Mouse (Mus musculus): ENCODE data around the gene Tmco5.
"Not testable (repeated sequence)": the region's sequence is repeated elsewhere in the genome, so short reads cannot be mapped to it uniquely, and the experiment has no call there.

The Tmco5 gene

DNA sequence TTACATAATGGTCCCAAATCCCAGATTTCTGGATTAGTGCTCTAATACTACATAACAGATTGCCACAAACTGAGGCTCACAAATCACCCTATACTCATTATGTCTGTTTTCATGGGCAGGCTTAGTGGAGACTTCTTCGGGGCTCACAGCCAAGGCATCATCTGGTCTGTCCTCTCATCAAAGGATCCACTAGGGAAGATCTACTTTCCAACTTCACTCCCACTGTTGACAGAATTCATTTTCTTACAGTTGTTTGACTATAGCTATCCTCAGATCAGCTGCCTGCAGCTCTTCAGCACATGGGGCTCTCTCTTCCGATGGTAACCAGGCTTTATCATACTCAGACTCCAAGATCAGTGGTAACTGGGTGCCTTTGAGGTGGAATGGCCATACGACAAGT is 45.2 kb downstream of the Tmco5 start:
- DNase-seq, result no peak

DNA sequence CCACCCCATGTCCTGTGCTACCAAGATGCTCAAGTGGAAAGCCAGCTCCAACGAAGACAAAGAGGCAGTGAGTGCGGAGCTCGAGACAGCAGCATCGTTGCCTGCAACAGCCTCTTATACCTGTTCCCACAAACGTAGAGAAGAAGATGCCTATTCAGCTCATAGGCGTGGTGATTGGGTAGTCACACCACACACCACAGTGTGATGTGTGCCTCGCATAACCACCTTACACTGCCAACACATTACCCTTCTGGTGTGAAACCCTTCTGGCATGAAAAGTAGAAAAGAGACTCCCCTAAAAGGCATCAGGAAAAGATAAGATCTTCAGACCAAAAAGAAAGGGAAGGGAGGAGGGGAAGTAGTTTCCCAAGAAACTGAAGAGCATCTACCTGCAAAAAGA is 45.8 kb downstream of the Tmco5 start:
- no peak for DNase-seq

- no peak for DNase-seq
These were observed 46.7 kb downstream of the Tmco5 start for GRCm38 (mm10) chr2:116925230-116925629.

GRCm38 (mm10) chr2:116932218-116932617 is 53.7 kb downstream of the Tmco5 start:
- no peak for DNase-seq

DNA sequence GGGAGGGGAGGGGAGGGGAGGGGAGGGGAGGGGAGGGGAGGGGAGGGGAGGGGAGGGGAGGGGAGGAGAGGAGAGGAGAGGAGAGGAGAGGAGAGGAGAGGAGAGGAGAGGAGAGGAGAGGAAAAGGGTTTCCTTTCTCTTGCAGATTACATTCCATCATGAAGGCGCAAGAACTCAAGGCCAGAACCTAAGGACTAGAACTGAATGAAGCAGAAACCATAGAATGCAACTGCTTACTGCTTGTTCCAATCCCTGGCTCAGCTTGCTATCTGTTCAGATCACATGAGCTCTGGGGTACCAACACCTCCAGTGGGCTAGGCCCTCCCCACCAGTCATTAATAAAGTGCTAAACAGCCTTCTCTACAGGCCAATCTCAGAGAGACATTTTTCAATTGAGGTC is 55.7 kb downstream of the Tmco5 start:
- DNase-seq, result not testable (repeated sequence)

DNA sequence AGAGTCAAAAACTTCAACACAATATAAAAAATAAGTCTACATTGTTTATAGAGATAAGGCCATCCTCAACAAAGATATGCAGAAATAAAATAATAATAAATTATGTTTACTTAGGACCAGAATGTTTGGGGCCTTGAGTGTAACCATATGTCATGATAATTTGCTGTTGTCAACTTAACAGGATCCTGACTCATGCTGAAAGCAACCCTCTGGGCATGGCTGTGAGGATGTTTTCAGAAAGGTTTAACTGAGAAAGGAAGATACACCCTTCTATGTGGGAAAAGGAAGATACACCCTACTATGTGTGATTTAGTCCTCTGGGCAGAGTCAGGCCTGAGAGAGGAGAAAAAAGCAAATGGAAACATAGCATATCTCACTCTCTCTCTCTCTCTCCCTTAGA is 56.3 kb downstream of the Tmco5 start:
- no peak for DNase-seq

DNA sequence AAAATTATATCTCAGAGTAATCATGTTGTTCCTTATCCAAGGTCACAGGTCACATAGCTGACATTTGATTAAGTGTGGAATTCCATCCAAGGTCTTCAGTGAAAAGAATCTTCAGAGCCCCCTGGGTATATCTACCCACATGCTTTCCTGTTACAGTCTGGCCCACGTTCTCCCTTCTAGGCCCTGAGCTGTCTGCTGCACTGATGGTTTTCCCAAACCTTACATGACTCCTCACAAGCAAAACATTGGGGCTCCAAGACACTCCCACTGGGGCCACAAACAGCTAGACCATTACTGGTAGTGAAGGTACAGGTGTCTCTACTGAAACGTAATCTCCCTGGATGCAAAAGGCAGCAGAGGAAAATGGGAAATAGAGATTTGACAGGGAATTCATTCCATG is 57.9 kb downstream of the Tmco5 start:
- no peak for DNase-seq

DNA sequence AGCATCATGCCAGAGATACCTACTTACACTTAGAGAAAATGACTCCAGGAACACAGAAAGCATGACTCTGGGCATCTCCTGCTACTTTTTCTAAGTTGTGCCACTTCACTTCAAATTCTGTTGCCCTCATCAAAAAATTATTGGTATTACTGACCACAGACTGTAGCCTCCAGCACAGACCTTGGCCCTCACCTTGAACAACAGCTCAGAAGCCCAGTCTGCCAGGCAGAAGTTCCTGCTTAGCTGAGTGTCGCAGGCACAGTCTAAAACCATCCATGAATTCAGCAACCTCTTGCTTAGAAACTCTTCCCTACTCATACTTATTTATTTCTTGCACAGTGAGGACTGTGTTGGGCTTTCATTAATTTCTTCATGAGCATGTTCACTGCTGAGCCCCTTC is 58.7 kb downstream of the Tmco5 start:
- DNase-seq, result no peak

DNA sequence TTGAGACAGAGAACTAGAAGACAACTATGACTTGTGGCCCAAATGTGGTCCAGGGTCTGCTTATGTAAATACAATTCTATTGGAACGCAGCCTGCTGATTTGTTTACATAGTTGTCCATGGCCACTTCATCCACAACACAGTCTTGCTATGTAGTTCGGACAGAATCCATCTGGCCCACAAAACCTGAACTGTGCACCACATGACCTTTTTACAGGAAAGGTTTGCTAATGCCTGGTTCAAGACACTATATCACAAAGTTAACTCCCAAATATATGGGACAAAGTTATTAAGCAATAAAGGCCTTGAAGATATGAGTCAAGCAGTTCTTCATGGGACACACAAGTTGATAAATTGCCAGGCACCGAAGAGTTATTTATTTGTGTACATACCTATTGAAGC is 63.3 kb downstream of the Tmco5 start:
- no peak for DNase-seq
